Mouse (Mus musculus) G1E (cell line): ENCODE results near the gene Chn2. TPM values are rescaled to one million over a fixed set of nuclear protein-coding genes. Genes with fewer than 3 reads are reported as not detected.

Source experiments
- ATAC-seq: 2 replicates; pipeline ENCODE4 v1.8.0; 2016; ENCODE audit warnings: mild to moderate bottlenecking; ENCODE audit not compliant: insufficient number of reproducible peaks, poor library complexity, low FRiP score, severe bottlenecking; ENCODE audit errors: extremely low read depth
- DNase-seq: peaks from one replicate; pipeline ENCODE4 v3.0.0; 2012; ENCODE audit warnings: low spot score
- H3K27me3 ChIP-seq: 2 replicates; pipeline ENCODE4 v1.6.1; 2012; ENCODE audit warnings: mild to moderate bottlenecking, low read length, inconsistent platforms; ENCODE audit not compliant: insufficient read depth
- H3K36me3 ChIP-seq: replicated peaks from 2 replicates; pipeline ENCODE3; 2012; ENCODE audit warnings: mild to moderate bottlenecking, inconsistent platforms
- H3K4me1 ChIP-seq: 2 replicates; pipeline ENCODE4 v1.6.1; 2012; ENCODE audit warnings: low read depth, low read length, inconsistent platforms, mixed read lengths; ENCODE audit not compliant: insufficient read depth
- H3K4me3 ChIP-seq: 2 replicates; pipeline ENCODE4 v1.5.1; 2012; ENCODE audit warnings: low read depth, mild to moderate bottlenecking, inconsistent platforms, low read length, moderate library complexity, mixed read lengths
- H3K9me3 ChIP-seq: replicated peaks from 2 replicates; pipeline ENCODE4 v1.6.1; 2012; ENCODE audit warnings: inconsistent platforms
- CTCF ChIP-seq: IDR thresholded peaks from 2 replicates; pipeline ENCODE4 v1.5.1; 2012; ENCODE audit warnings: low read depth, low read length, inconsistent platforms, mixed read lengths
- GATA1 ChIP-seq: IDR thresholded peaks from 2 replicates; pipeline ENCODE4 v1.6.1; 2012; ENCODE audit warnings: borderline replicate concordance, low read length, inconsistent platforms, mixed read lengths
- GATA2 ChIP-seq: IDR thresholded peaks from 2 replicates; pipeline ENCODE4 v1.6.1; 2012; ENCODE audit warnings: low read depth, low read length, inconsistent platforms, borderline replicate concordance
- POLR2AphosphoS5 ChIP-seq: IDR thresholded peaks from 2 replicates; pipeline ENCODE4 v1.6.1; 2012; ENCODE audit warnings: low read depth, low read length, inconsistent platforms; ENCODE audit not compliant: insufficient replicate concordance
- TAL1 ChIP-seq: conservative IDR thresholded peaks from 2 replicates; pipeline ENCODE4 v1.6.1; 2012; ENCODE audit warnings: low read depth, low read length, inconsistent platforms, mixed read lengths
- polyA plus RNA-seq: library from polyadenylated mRNA; stranded (reverse); fragments of >175 nt; gene quantifications from 2 replicates; pipeline ENCODE4 v1.2.3, GENCODE M21; 2012
- total RNA-seq, 2 experiments: library from RNA; stranded (forward) in 1 of 2; stranded (reverse) in 1 of 2; fragments of 200-1000 nt in 1 of 2; fragments of >200 nt in 1 of 2; fragmentation: Nextera tagmentation in 1 of 2; gene quantifications; 2 replicates each; pipeline ENCODE4 v1.2.3; 2014 to 2017

The Chn2 gene
- total and polyA plus RNA-seq, 3 experiments, result 0.22 TPM; not detected in 2

DNA sequence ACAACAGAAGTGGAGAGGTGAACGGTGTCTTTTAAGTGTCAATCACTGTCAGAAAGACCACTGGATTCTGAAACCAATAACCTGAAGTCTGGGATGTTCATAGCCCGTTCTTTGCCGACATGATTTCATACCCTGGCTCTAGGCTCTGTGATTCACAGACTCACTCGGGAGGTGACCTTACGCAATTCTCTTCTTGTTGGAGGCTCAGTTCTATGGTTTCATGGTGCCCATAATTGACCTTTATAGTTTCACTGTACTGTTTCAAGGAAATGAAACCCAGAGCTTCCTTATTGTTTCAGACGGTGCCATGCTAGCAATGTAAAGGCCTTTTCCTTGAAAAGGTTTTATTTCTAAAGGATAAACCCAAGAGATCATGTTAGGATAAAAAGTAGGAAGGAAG is 9.4 kb downstream of the Chn2 start:
- no peak for TF ChIP-seq CTCF
- no peak for TF ChIP-seq TAL1
- ATAC-seq, result no peak
- no peaks in the 10 kb centered on the region for H3K36me3 ChIP-seq
- H3K4me3 ChIP-seq, result no peak overlapping the region
- no peaks in the 10 kb centered on the region for H3K27me3 ChIP-seq
- no peaks in the 10 kb centered on the region for H3K4me1 ChIP-seq
- H3K9me3 ChIP-seq, result peaks cover 29% of the 10 kb centered on the region
- no peak for DNase-seq

DNA sequence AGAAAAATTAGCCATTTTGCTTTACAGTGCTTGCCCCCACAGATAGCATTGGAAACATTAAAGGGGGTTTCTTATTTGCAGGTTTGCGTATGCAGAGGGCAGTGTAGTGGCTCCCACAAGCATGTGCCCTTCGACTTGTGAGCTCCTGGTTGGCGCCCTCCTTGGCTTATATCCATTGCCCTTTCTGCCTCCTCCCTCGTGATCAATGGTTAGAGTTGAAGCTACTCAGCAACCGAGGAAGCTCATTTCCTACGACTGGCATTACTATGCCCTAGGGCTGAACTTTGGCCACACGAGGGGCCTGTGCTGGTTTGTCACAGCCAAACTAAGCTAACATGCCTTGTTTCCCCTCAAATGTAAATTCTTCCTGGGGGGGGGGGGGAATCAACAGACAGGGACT is 11.8 kb downstream of the Chn2 start:
- ATAC-seq (no peak), DNase-seq (no peak)
- peaks cover 35% of the 10 kb centered on the region for H3K9me3 ChIP-seq
- no peak overlapping the region for H3K4me3 ChIP-seq
- H3K36me3 ChIP-seq, result no peaks in the 10 kb centered on the region
- TF ChIP-seq GATA1 (no peak), GATA2 (no peak), TAL1 (no peak), POLR2AphosphoS5 (no peak), CTCF (no peak)
- no peaks in the 10 kb centered on the region for H3K27me3 ChIP-seq
- no peaks in the 10 kb centered on the region for H3K4me1 ChIP-seq

DNA sequence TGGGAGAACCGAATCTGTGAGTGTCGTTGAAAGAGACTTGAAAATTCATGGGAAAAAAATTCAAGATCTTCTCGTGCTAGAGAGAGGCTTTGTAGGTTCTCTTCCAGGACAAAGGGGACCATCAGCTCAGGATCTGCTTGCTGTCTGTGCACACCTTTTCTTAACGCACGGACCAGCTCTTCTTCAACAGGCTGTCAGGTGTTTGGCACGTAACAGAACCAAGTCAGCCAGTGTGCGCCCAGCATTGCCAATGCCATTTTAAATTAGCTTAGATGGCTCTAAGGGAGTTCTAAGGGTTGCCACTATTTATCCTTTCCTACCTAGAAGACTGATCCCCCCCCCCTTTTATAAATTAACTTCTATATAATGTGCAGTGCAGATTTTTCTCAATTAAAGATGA is 12.8 kb downstream of the Chn2 start:
- DNase-seq (no peak), ATAC-seq (no peak)
- Histone ChIP-seq H3K36me3 (no peaks in the 10 kb centered on the region), H3K27me3 (no peaks in the 10 kb centered on the region), H3K4me3 (no peak overlapping the region), H3K9me3 (peaks cover 38% of the 10 kb centered on the region), H3K4me1 (no peaks in the 10 kb centered on the region)
- TF ChIP-seq TAL1 (no peak), CTCF (no peak), GATA1 (no peak), POLR2AphosphoS5 (no peak), GATA2 (no peak)

DNA sequence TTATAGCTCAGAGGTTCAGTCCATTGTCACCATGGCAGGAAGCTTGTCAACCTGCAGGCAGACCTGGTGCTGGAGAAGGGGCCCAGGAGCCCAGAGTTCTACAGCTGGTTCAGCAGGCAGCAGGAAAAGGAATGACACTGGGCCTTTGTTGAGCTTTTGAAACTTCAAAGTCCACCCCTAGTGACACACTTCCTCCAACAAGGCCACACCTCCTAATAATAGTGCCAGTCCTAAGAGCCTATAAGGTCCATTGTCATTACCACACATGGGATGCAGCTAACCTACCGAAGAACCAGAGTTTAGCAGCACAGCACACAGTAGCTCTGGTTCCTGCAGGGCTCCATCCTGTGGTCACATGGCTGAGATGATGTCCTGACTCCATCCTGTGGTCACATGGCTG is 13.3 kb downstream of the Chn2 start:
- no peak for TF ChIP-seq POLR2AphosphoS5
- no peak for TF ChIP-seq TAL1
- no peak for TF ChIP-seq GATA1
- no peak for TF ChIP-seq GATA2
- TF ChIP-seq CTCF, result no peak
- DNase-seq (no peak), ATAC-seq (no peak)
- H3K4me1 ChIP-seq, result no peaks in the 10 kb centered on the region
- no peaks in the 10 kb centered on the region for H3K27me3 ChIP-seq
- no peaks in the 10 kb centered on the region for H3K36me3 ChIP-seq
- H3K4me3 ChIP-seq, result no peak overlapping the region
- H3K9me3 ChIP-seq, result peaks cover 38% of the 10 kb centered on the region

DNA sequence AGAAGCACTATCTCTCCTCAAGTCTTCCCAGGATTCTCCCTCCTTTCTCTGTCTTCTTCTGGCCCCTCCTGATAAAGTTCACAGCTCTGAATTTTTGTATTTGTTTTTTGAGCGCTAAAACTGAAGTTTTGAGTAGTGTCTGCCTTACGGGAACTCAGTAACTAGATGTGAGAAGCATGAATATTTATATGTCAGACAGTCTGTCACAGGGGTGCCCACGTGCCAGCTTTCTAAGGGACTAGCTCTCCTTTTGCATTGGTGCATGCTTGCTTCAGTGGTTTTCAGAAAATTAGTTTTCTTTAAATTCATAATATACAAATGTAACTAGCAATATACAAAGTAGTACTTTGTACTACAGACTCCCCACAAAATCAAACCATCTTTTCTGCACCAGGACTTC is 14.0 kb downstream of the Chn2 start:
- ATAC-seq (no peak), DNase-seq (no peak)
- H3K9me3 ChIP-seq, result peaks cover 41% of the 10 kb centered on the region
- no peaks in the 10 kb centered on the region for H3K27me3 ChIP-seq
- H3K36me3 ChIP-seq, result no peaks in the 10 kb centered on the region
- H3K4me1 ChIP-seq, result no peaks in the 10 kb centered on the region
- no peak overlapping the region for H3K4me3 ChIP-seq
- TF ChIP-seq GATA2 (no peak), GATA1 (no peak), TAL1 (no peak), POLR2AphosphoS5 (no peak), CTCF (no peak)

DNA sequence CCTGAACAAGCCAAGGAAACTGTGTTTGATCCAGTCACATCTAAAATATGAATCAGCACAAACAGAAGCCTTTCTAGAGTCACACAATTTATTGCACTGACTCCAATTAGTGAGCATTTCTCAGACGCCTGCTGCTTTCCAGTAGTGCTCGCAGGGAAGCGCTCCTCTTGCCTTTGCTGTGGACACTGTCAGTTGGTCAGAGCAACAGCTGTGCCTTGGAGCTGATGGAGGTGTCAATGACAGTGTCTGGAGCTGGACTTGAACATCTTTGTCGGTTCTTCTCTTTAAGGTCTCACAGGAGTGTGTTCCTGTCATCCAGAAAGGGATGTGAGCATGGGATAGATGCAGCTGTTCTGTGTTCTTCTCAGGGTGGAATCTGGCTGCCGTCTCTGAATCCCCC is 16.0 kb downstream of the Chn2 start:
- H3K27me3 ChIP-seq, result no peaks in the 10 kb centered on the region
- no peak for DNase-seq
- TF ChIP-seq GATA1 (no peak), CTCF (no peak), POLR2AphosphoS5 (no peak), TAL1 (no peak), GATA2 (no peak)
- H3K36me3 ChIP-seq, result no peaks in the 10 kb centered on the region
- ATAC-seq, result no peak
- no peaks in the 10 kb centered on the region for H3K4me1 ChIP-seq
- H3K9me3 ChIP-seq, result peaks cover 36% of the 10 kb centered on the region
- no peak overlapping the region for H3K4me3 ChIP-seq
